Mouse (Mus musculus): ENCODE results near the gene Gm20767.
"Not testable (repeated sequence)": the region's sequence is repeated elsewhere in the genome, so short reads cannot be mapped to it uniquely, and the experiment has no call there.

- not testable (repeated sequence) for TF ChIP-seq CTCF (IDR thresholded peaks at IDR 0.05; ENCODE audit: borderline replicate concordance, control insufficient read depth, extremely low read depth, insufficient read depth, low read length, poor library complexity); POLR2A (IDR thresholded peaks at IDR 0.05; ENCODE audit: control insufficient read depth, extremely low read depth, insufficient read depth, low read length, poor library complexity)
These were observed 28.3 kb downstream of the Gm20767 start for GRCm38 (mm10) chr13:120168301-120168700.
